Mouse (Mus musculus): ENCODE measurements around the gene Kctd2.

Kctd2 gene

DNA sequence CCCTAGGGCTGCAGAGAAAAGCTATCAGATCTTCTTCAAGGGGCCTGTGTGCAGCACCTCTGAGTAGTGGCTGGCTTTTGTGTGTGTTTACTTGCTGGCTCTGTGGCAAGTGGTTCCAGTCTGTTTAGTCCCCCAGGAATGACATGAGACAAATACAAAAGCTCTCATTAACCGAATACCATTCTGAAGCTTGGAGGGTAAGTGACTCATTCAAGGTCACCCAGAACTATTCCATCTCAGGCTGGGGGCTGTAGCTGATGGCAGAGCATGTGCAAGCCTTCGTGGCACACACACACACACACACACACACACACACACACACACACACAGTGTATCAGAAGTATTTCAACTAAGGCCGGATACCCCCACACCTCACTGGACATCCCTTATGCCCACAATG is 19.8 kb upstream of the Kctd2 start:
- peak; percentile 49 to 79 for DNase-seq (ENCODE audit: inconsistent age in 2 of 2, low spot score in 1 of 2)

DNA sequence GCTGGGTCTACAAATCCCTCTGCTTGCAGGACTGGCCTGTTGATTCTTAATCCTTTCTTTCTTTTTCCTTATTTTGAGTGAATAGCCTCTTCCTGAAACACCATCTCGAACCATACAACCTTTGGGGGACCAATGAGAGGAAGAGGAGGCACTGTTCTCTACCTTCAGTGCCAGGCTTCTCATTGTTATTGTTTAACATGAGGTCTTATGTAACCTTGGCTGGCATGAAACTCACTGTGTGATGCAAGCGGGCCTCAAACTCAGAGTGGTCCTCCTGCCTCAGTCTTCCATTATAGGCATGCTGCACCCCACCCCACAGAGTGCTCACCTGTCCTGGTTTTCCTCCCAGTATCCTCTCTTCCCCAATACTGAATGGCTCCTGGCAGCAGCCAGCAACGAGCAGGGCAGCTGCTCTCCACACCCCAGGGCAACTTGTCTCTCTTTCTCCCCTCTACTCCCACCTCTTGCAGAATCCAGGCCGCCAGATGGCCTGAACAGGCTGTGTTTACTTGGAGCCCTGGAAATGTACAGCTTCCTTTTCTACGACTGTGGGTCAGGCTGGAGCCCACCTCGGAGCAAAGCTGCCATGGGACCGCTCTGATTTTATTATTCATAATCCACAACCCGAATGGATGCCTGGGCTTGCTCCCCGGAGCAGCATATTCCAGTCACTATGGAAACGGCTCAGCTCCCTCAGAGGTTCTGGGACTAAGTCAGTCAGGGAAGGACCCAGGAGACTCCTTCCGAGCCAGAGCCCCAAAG is 19.1 kb upstream of the Kctd2 start:
- DNase-seq (ENCODE audit: inconsistent age in 2 of 2, low spot score in 1 of 2) = peak in 1 of 2 experiments; percentile 56

DNA sequence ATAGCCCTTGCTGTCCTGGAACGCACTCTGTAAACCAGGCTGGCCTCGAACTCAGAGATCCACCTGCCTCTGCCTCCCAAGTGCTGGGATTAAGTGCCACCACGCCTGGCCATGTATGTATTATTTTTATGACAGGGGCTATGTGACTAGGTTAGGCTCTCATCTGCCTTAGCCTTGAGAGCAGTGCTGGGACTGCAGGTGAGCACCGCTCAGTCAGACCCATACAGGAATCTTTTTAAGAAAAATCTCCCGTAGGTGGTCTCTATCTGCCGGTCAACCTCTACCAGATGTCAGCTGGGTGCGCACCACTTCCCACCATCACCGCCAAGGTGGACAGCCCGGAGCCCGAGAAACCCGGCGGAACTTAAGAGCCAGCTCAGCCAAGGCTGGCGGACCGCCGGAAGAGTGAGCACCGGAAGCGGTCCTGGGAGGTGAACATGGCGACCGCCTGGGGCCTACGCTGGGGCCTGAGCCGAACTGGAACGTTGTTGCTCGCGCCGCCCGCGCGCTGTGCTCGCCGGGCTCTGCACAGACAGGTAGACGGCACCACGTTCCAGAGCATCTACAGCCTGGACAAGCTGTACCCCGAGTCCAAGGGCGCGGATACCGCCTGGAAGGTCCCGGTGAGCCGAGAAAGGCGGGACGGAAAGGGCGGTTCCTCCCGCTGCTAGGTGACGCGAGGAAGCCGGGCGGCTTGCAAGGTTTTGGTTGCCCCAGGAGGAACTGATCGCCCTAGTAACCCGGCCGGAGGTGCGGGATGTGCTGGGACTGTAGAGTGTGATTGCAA is 16.4 kb upstream of the Kctd2 start, which contains the start of gene Mrpl58:
Mrpl58 (plus strand) TSS at position 415 of the 787 bp plus-strand sequence.
- DNase-seq (ENCODE audit: inconsistent age in 2 of 2, low spot score in 1 of 2) = peak; percentile 89 to 97

DNA sequence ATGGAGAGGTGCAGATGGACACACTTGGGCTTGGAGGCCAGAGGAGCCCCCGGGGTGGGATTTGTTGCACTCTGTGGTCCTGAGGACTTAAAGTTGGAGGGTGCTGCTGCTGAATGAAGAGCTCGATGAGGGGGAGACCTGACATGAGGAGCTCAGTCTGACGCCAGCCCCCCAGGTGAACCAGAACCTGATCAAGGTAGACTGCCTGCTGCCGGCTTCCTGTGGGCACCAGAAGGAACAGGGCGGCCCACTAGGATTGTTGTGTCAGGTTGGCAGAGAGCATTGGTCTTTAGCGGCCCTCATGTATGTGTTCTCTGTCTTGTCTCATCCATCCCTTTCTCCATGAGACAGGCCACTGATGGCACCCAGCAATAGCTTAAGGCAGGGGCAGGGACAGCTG is 14.2 kb upstream of the Kctd2 start:
- no peak for DNase-seq (ENCODE audit: inconsistent age in 2 of 2, low spot score in 1 of 2)

DNA sequence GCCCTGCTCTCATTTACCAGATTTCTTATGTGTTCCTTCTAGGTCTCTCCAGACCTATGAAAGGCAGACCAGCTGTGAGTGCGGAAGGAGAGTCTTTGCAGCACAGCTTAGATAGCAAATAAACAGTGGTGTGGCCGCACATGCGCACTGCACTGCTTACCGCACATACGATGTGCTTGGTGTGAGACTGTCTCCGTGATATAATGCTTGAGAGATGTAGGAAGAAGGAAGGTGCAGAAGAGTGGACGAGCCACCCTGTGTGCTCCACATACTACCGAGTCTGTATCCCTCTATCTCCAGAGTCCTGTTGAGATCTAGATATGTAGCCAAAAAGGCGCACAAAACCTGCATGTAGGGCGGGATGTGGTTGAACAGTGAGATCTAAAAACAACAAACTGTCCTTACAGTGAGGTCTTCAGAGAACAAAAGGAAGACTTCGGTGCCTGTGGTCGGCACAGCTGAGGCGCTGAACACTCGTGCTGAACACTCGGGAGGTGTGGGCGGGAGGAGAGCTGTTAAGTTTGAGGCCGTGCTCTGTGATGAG is 13.0 kb upstream of the Kctd2 start:
- no peak for DNase-seq (ENCODE audit: inconsistent age in 2 of 2, low spot score in 1 of 2)

DNA sequence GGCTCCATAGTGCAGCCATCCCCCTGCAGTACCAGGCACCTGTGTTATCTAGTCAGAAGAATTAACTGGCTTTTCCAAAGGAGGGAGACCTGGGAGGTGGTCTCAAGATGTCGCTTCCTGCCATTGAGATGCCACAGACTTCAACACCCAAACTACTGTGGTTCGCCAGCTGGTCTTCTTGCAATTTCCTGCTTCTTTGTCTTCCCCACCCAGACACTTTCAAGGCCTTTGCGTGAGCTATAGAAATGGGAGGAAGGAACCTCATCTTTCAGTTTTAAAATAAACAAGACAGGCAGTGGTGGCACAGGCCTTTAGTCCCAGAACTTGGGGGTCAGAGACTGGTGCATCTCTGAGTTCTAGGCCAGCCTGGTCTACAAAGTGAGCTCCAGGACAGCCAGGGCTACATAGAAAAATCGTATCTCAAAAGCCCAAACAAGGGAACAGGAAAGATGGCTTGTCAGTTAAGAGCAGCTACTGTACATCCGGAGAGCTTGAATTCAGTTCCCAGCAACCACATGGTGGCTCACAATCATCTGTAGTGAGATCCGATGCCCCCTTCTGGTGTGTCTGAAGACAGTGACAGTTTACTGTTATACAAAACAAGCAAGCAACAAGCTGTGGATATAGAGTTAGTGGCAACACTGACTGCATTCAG is 11.5 kb upstream of the Kctd2 start:
- no peak for DNase-seq (ENCODE audit: inconsistent age in 2 of 2, low spot score in 1 of 2)

DNA sequence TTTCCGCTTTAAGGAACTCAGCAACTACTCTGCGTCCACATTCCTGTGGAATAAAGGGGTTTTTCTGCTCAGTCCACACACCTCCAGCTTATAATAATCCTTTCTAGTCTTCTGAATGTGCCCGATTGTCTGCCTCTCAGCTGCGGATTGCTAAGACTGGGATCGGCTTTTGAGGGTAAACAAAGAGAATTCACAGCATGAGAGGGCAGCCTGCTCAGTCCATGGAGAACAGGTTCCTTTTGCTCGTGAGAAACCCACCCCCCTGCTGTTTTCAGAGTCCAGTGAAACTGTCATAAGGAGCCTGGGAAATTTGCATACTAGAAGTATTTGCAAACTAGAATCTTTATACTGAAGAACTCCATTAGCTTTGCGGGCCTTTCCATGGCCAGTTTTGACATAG is 10.4 kb upstream of the Kctd2 start:
- no peak for DNase-seq (ENCODE audit: inconsistent age in 2 of 2, low spot score in 1 of 2)

DNA sequence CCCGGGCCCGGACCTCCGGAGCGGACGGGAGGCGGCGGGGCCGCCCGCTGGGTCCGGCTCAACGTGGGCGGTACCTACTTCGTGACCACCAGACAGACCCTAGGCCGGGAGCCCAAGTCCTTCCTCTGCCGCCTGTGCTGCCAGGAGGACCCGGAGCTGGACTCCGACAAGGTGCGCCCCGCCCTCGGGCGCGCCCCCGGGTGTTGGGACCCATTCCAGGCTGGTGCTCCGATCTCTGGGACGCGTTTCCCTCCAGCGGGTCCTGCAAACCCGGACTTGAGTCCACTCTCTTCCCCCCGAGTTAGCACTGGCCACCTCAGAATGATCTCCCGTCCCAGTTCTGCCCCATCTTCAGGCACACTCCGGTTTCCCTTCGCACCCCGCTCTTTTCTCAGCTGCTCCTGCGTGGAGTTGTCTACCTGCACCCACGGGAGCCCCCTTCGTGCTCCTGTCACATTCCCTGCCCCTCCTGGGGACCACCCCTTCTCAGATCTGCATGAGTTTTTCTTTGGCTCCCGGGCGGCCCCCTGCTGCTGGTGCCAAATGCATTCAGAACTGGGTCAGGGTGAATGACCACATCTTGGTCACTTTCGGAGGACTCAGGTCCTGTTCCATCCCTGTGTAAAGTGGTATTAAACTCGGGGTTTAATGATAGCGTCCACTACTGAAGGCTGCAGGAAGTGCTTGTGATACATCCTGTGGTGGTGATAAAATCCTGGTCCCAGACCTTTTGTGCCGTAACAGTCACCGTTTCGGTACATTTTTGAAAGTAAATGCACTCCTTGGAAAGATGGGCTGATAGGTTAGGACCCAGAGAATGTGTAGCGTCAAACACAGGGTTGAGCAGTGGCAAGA is 635 bp downstream of the Kctd2 start:
- DNase-seq (ENCODE audit: inconsistent age in 2 of 2, low spot score in 1 of 2) = peak; percentile 74 to 90

DNA sequence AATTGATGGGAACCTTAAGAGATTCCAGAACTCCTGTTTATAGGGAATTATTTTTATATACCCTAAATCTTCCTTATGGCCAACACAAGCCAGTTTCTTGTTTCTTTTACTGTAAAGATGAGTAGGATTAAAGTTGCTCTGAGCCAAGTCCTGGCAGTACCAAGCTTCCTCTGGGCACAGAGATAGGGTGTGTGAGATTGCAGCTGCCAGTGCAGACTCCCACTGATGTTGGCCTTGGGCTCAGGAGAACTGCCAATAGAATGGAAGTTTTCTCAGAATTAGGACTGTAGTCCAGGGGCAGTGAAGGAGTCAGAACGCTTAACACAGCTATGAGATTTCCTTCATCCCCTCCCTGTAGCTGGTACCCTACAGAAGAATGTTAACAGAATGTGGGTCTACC is 1.4 kb downstream of the Kctd2 start:
- peak in 1 of 2 experiments; percentile 76 for DNase-seq (ENCODE audit: inconsistent age in 2 of 2, low spot score in 1 of 2)

DNA sequence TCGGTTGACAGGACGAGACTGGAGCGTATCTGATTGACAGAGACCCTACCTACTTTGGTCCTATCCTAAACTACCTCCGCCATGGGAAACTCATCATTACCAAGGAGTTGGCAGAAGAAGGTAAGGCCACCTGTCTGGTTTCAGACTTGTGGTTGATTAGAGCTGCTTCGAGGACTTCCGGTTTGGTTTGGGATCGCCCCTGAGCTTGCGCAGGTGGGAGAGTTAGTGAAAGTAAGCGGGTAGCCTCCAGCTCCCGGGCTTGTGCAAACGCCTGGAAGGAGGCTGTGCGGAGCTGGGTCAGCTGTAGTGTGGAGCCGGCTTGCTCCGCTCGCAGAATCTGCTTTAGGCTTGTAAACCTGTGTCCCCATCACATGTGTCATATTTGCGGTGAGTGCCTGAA is 2.0 kb downstream of the Kctd2 start:
- DNase-seq (ENCODE audit: inconsistent age in 2 of 2, low spot score in 1 of 2) = no peak

DNA sequence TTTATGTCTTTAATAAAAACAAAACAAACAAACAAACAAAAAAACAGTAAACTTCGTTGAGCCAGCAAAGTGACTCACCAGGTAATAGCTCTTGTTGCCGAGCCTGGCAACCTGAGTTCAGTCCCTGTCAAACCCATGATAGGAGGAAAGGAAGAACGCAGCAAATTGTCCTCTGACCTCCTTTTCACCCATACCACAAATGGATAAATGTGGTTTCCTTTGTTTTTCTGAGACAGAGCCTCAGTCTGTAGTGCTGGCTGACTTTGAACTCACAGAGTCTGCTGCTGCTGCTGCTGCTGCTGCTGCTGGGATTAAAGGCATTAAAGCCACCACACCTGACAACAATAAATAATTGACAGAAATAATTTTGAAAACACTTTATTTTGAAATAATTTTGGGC is 3.2 kb downstream of the Kctd2 start:
- DNase-seq (ENCODE audit: inconsistent age in 2 of 2, low spot score in 1 of 2) = no peak

DNA sequence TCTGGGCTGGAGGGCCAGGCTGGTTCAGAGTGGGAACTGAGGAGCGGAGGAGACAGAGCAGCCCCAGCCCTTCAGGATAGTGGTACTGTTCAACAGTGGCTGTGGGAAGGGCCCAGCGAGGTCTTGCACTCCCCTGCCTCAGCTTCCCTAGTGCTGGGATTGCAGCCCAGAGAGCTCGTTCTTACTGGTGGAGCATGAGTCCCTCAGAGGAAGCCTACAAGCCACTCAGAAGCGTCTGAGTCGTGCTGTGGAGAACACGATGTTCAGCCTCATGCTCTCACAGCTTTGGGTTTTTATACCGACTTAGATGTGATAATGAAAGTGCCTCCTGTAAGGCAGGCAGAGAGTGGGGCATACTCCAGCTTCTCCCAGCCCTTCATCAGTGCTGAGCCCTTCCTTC is 4.7 kb downstream of the Kctd2 start:
- no peak for DNase-seq (ENCODE audit: inconsistent age in 2 of 2, low spot score in 1 of 2)

DNA sequence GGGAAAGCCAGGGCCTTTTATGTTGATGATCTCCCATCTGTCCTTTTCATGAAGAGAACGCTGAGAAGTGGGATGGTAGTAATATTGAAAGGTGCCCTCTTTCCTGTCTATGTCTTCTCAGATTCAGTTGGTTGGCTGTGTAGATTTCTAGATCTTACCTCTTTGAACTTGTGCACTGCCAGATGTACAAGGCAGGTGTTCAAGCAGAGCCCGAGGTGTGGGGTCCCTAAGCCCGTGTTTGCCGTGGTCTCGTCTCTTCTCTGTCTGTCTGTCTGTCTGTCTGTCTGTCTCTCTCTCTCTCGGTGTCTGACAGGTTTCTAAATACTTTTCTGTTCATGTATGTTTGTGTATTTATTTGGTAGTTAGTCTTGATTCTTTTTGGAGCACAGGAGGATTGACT is 5.7 kb downstream of the Kctd2 start:
- DNase-seq (ENCODE audit: inconsistent age in 2 of 2, low spot score in 1 of 2) = no peak

DNA sequence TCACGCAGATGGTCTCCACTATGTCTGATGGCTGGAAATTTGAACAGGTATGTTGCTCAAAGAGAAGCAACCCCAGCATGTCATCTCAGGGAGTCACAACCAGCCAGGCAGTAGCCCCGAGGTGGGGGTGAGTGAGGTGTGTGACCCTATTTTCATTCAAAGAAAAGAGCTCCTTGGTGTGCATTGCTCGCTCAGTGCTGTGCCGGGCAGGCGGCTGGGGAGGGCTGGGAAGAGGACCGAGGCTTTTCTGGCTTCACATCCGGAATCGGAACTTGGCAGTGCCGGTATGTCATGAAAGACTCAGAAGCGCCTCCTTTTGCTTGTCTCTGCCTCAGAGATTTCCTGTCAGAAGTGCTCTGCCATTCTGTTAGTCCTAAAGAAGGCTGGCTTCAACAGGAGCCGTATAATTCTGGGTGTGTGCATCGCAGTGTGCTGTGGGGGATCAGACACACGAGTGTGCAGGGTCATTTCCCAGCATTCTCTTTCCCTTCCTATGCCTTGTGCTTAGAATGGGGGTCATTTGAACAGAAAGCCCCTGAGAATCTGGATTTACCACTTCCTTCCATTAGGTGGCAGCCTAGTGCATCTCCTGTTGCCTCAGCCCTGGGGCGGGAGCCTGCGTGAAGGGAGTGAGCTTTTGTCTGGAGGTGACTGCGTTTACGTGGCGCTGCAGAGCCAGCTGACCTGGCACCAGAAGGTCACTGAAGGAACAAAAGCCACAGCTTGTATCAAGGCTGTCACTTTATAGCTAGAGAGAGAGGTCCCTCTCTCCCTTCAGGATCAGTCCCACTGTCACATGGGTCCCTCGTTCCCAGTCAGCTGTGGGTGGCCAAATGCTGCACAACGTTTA is 7.8 kb downstream of the Kctd2 start:
- DNase-seq (ENCODE audit: inconsistent age in 2 of 2, low spot score in 1 of 2) = peak; percentile 75 to 92

DNA sequence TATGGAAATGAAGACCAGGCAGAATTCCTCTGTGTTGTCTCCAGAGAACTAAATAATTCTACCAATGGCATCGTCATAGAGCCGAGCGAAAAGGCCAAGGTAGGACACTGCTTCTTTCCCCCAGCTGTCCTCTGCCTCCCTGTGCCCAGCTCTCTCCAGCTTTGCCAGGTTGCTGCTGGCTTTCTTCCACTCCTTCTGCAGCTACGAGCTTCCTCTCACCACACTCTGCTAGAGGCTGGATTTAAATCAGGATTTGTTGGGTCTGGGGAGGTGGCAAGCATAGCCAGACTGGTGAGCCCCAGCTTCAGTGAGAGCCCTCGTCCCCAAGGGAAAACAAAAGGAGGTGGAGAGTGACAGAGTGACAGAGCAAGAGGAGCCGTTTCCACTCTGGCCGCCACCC is 9.4 kb downstream of the Kctd2 start:
- no peak for DNase-seq (ENCODE audit: inconsistent age in 2 of 2, low spot score in 1 of 2)

DNA sequence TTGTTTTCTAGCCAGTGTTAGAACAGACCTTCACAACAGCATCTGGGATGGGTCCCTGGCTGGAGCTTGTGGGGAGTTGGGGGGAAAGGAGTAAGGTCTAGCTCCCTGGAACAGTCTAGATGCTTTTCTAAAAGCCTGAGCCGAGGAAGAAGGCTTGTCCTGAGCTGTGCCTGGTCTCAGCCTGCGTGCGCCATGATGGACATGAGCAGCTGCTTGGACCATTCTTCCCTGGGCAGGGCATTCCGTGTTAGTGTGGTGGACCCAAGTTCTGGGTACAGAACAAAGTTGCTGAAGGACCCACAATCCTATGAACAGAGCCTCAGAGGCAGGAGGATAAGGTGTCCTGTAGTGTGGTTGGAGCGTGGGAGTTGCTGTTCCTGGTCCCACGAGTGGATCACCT is 10.6 kb downstream of the Kctd2 start:
- no peak for DNase-seq (ENCODE audit: inconsistent age in 2 of 2, low spot score in 1 of 2)

DNA sequence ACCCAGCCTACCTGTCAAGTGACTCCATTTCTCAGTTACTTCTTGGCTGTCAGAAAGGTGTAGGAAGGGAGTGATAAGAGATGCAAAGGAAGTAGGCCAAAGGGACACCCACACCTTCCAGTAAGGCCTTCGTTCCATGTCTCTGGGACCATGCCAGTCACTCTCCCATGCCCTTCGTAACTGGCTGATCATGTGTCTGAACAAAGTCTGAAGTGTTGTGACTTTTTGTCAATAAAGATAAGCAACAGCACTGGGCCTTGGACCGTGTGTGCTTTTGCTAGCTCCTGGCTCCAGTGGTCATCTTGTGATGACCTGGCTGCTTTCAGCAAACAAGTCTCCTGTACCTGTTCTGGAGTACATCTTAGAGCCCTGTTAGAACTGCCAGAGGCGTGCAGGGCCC is 12.9 kb downstream of the Kctd2 start:
- DNase-seq (ENCODE audit: inconsistent age in 2 of 2, low spot score in 1 of 2) = no peak

DNA sequence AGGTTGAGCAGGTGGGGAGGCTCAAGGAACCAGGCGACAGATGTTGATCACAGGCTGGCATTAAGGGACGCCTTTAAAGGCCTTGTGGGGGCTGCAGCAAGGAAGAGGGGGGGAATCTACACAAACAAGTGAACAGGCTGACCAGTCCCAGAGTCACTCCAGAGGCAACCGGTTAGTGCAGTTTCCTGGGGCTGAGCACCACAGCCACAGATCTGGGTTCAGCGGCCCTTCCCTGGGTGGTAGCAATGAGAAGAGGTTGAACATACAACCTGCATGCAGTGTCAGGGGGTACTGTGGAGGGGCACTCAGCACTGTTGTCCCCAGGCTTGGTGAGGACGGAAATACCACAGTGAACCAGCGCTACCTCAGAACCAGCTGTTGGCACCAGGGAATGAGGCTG is 13.4 kb downstream of the Kctd2 start:
- DNase-seq (ENCODE audit: inconsistent age in 2 of 2, low spot score in 1 of 2) = no peak

DNA sequence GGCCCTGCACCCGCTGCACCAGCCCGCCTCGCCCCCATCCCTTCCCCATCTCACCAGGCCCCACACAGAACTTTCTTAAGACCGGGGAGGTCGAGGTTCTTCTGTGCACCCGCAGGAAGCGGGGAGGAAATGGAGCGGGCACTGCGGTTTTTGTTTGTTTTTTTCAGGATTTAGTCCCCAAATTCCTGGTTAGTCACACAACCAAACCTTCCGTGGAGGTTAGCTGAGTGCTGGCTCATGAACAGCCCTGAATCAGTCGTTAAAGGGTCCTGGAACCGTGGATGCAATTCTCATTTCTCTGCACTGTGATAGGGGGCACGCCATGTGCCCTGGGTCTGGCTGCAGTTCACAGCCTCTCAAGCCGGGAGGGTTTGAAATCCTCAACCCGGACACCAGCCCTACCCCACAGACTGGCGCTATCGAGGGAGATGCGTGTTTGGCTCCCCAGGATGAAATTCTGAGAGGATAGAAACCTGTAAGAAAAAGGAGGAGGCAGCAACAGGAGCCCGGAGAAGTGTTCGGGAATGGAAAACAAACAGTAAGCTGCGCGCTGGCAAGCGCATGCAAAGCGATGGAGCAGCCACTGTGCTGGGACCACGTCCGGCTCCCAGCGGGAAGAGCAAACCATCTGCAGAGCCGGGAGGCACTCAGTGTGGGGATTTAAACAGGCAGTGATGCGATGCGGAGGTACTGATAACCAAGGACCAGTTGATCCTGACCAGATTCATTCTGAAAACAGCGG is 15.8 kb downstream of the Kctd2 start:
- peak in 1 of 2 experiments; percentile 44 for DNase-seq (ENCODE audit: inconsistent age in 2 of 2, low spot score in 1 of 2)

Measured in adrenal gland, adult (tissue).